Mouse (Mus musculus) megakaryocyte-erythroid progenitor cell, adult 5 weeks (primary cell): Measurements from ENCODE around the gene Ints5. TPM values are rescaled to one million over a fixed set of nuclear protein-coding genes. Genes with fewer than 3 reads are reported as not detected.

Experiments
- polyA plus RNA-seq: library from polyadenylated mRNA; stranded (reverse); fragments of >175 nt; gene quantifications from 2 replicates; pipeline ENCODE4 v1.2.3, GENCODE M21; 2012

The Ints5 gene
- 32.4 and 39.0 TPM in 2 replicates for polyA plus RNA-seq

DNA sequence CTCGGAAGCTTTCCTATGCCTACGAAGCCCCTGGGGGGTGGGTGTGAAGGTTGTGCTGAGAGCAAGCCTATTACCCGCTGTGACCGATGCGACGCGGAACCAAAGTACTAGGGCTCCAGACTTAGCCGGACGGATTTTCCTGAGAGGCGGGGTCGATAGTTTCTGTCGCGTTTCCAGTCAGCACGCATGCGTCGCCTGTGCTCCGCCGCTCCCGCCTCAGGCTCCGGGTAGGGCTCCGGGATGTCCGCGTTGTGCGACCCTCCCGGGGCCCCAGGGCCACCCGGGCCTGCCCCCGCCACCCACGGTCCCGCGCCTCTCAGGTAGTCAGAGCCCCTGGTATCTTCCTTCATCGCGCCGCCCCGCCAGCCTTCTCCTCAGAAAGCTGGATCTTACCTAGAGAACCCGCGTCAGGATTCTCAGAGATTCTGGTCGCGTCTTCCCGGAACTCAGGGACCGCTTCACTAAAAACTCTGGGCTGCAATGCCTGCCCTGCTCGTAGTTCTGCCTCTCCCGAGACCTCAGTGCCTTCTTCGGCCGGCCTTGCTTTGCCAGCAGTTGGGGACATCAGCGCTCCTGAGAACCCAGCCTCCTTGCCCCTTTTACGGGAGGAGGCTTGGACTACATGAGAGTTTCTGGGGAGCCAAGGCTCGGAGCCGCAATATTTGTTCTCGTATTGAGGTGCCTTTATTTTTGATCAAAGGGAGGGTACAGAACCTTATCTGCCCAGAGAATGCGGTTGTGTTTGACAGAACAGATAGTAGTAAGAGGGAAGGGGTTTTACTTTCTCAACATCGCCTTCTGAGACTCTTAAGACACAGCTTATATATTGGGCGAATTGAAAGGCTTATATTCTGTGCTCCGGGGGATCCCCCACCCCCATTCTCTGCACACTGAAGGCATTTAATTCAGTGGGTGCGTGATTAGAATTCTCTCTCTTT is at the start of gene Ints5:
TSS of gene Ints5 (plus strand) at position 177 of the 938 bp plus-strand sequence.

DNA sequence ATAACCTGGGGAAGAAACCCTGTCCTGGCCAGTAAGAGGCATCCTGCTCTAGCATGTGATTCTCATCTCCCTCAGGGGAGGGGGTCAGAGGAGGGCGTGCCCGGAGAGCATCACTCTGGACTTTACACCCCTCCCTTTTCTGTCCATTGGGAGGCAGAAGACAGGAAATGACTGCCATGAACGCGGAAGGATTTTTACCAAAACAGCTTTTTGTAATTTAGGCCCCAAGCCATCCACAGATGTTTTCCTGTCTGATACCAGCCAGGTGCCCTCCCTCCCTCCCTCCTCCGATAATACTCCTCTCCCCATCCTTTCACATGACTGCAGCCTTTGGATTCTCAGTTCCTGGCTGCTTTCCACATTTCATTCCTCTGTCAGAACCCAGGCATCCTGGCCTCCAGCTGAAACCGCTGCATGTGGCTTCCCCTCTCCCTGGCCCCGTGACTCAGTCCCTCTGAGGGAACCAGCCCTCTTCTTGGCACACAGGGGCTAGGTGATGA is 42.4 kb upstream of the Ints5 start, which contains the start of gene Lrrn4cl:
TSS of gene Lrrn4cl (plus strand) at position 367 of the 500 bp plus-strand sequence.

DNA sequence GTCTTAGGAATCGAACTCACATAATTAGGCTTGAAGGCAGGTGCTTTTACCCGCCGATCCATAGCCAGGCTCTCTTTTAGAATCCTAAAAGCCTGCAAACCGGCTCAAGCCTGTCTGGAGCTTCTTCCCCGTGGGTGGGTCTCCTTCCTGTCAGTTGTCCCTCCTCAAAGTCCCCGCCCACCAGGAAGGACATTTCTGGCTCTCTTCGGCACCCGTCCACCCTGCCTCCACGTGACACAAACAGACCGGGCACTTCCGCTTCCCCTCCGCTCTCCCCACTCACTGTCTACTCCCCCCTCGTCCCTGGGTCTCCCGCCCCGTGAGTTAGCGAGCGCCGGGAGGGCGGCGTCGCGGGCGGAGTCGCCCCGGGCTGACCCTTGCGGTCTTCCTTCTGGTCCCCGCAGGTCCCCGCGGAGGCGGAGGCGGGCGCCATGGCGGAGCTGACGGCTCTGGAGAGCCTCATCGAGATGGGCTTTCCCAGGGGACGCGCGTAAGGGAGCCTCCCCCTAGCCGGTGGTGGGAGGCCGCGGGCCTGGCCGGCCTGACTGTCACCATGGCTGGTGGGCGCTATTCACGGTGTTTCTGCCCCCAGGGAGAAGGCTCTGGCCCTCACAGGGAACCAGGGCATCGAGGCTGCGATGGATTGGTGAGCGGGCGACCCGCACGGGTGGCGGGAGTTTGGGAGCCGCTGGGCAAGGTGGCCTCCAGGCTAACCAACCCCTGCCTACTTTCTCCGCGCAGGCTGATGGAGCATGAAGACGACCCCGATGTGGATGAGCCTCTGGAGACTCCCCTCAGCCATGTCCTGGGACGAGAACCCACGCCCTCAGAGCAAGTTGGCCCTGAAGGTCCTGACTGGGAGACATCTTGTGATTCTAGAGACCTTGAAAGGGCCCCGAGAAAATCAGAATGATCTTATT is 21.3 kb upstream of the Ints5 start, which contains the start of gene Ubxn1:
TSS of gene Ubxn1 (plus strand) at position 230 of the 920 bp plus-strand sequence.

DNA sequence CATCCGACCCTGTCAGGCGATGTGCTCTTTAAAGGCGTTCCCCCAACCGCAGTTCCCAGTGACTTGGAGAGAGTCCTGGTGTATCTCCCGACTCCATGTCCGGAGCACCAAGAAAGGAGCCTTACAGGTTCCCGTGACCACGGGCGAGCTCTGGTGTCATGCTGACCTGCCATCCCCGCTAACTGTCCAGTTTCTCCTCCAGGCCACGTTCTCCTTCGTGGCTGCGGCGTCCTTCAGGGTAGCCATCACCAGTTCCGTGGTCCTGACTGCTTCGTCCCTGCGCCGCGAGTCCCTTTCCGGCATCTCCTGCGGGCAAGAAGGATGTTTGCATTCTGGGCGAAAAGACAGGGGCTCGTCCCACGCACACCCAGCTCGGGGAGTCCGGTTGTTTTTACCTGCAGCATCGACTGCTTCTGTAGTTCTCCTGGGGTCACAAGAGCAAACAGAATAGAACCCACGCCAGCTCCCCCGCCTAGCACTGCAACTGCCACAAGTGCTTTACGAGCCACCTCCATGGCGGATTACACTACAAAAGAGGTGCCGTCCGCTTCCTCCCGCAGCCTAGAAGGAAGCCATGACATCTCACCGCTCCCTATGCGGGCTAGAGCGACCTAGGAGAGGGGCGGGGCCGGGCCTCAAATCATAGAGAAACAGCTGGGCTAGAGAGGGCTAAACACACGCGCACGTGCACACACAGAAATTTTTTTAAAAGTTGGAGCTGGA is 12.3 kb upstream of the Ints5 start, which contains the start of gene Uqcc3:
TSS of gene Uqcc3 (minus strand) at position 613 of the 723 bp plus-strand sequence.

DNA sequence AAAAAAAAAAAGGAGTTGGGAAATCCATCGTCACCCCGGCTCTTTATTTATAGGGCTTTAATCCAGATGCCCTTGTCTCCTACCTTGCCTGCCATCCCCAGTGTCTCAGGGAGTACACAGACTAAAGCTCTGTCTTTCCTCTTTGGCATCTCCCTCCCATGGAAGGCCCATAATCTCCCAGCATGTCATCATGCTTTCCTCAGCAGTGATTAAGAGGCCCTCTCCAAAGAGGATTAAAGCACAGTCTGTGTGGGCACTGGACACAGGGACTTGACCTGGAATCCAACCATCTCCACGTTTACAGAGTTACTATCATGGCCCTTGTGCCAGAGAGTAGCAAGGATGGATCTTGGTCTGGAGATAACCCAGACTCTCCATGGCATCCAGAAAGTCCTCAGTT is 9.2 kb upstream of the Ints5 start, which contains the start of the genes Lbhd1 and Gm49403:
TSS of gene Lbhd1 (plus strand) at position 117 of the 400 bp plus-strand sequence.
TSS of gene Gm49403 (plus strand) at position 315 of the 400 bp plus-strand sequence.

DNA sequence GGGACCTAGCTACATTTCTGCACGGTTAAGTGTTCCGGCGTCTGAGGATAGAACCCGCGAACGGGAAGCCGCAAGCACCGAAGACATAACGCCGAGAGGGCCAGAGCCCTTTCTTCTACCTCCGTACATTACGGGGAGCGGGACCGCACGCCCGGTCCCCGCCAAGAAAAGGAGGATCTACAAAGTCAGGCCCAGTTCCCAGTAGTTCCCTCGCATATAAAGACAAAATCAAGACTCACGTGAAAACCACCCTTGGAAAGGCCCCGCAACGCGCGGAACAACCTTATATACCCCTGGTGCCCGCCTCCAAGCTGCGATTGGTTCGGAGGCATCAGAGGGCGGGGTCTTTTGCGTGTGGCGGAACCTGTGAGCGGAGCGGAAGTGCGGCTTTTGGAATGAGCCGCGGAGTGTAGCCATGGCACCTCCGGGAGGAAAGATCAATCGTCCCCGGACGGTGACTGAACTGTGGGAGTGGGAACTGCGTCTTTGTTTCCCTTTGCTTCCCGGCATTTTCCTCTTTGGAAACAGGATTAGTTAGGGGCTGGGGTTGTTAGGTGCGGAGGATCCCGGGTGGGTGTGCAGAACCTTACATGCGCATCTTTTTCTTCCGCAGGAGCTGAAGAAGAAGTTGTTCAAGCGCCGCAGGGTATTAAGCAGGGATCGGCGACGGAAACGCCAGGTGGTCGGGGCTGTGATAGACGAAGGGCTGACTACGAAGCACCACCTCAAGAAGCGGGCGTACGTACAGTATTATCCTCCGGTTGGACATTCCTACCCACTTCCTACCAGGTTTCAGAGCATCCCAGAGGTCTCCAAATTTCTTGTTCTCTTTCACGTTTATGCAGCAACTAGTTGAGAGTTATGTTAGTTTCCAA is 4.1 kb upstream of the Ints5 start, which contains the start of the genes 1810009A15Rik and Gm49416:
TSS of gene 1810009A15Rik (plus strand) at position 343 of the 875 bp plus-strand sequence.
TSS of gene Gm49416 (plus strand) at position 416 of the 875 bp plus-strand sequence.

DNA sequence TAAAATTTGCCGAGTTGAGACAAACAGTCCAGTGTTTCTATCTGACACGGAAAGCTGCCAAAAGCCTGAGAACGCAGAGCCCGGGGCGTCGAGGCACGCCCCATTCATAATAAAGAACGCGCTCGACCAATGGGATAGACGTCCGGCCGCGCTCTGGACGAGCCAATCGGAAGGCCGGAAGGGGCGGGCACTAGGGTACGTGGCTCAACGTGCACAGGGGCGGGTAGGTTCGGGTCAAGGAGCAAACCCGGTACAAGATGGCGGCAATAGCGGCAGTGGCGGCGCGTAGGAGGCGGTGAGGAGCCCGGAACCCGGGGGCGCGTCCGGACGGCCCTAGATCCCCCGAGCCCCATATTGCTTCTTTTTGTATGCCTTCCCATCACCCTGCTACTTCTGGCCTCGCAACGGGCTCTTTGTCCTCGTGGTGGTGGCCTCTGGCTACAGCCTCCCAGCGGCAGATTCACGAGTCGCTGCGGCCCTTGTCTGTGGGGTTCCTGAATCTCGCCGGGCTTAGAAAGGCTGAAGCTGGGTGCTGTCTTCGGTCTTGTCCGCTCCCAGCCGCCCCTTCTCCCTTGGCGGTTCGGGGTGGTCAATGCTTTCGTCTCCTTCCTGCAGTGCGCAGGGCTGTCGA is 5.2 kb downstream of the Ints5 start, which contains the start of gene Ganab:
TSS of gene Ganab (plus strand) at position 207 of the 631 bp plus-strand sequence.

DNA sequence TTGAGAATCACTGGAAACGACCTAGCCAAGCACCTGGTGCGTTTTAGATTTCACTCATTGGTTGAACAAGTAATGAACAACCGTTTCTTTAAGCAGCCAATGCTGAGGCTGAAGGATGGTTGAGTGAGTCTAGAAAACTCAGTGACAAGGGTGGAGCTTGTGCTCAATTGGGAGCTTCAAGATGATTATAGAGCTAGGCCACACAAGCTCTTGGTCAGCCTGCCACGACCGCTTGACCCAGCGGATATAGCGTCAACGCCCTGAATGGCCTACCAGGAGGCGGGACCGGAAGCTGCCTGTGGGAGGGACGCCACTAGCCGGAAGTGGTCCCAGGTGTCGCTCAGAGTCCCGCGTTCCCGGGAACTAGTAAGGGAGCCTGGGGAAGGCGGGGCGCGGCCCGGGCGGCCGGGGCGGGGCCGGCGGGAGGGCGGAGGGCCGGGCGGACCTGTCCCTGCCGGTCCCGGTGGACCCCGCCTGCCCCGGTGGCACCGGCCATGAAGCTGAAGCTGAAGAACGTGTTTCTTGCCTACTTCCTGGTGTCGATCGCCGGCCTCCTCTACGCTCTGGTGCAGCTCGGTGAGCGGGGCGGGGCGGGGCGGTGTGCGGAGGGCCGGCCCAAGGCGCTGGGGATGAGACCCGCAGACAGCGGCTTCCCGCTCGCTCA is 27.4 kb downstream of the Ints5 start, which contains the start of gene B3gat3:
TSS of gene B3gat3 (plus strand) at position 302 of the 664 bp plus-strand sequence.

DNA sequence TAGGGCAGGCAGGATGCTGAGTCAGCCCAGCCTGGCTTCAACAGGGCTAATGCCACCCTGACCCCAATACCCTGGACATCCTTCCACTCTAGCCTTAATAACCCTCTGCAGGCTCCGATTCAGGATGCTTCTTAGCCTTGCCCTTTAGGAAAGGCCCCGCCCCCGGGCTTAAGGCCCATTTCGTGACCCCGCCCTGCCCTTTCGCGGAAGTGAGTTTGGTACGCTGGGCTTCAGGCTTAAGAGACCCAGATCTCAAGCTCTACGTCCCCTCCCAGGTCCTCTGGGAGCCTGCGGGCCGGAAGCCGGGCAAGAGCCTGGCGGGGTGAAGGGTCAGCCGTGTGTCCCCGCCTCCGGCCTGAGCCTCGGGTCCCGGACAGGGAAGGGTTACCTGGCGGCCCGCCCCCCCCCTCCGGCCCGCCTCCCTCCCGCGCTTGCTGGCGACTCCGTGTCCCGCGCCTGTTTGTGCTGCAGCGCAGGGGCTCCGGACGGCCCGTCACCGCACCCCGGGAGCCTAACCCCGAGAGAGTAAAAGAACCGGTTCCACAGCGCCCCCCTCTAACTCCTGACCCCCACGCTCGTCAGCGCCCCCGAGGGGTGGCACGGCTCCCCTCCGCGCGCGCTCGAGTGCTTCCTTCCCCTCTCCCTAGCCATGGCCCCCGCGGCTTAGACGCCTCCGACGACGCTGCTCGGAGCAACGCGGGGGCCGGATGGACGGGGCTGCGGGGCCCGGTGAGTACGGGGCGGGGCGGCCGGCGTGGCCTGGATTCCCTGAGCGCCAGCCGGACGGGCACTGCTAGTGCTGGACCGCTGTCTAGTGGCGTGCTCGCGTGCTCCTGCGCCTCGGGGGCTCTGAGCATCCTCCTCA is 36.7 kb downstream of the Ints5 start, which contains the start of the genes Rom1 and Eml3:
TSS of gene Rom1 (minus strand) at position 133 of the 865 bp plus-strand sequence.
TSS of gene Eml3 (plus strand) at position 329 of the 865 bp plus-strand sequence.

DNA sequence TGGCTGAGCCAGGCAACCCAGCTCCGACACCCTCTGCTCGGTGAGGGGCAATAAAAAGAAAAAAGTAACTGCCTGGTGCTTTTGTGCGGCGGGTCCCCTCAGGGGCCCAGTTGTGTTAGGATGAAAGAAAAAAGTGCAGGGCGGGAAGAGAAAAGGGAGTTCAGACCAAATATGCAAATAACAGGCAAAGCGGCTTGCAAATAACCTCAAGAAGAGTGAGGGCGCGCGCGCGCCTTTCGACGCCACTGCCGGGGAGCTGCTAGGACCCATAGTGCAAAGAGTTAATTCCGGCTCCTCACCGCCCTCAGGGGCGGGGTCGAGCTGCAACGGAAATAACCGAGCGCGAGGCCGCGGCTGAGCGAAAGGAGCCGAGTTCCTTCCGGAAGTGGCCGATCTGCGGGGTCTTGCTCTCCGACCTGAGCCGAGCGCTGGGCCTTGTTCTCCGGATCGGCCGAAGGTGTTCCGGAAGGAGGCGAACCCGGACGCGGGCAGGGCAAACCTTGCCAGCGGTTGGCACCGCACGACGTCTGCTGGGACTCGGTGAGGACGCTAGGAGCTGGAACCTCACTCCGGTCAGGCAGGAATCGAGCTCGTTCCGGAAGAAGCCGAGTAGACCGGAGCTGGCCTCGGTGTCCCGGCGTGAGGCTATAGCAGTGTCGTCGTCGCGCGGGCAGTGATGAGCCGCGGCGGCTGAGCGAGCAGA is 48.9 kb downstream of the Ints5 start, which contains the start of gene Mta2:
TSS of gene Mta2 (plus strand) at position 361 of the 703 bp plus-strand sequence.

Other genes with a start within 250 kb of the Ints5 start
- gene Chrm1, start 229.2 kb upstream of the Ints5 start, polyA plus RNA-seq, result 0.06 and 0.22 TPM in 2 replicates
- 116 and 163 TPM in 2 replicates for gene Slc3a2, start 169.6 kb upstream of the Ints5 start, polyA plus RNA-seq
- 37.5 and 45.6 TPM in 2 replicates for gene Wdr74, start 157.2 kb upstream of the Ints5 start, polyA plus RNA-seq
- gene 1700092M07Rik, start 152.3 kb upstream of the Ints5 start, polyA plus RNA-seq, result 1.1 and 2.8 TPM in 2 replicates
- 24.2 and 27.7 TPM in 2 replicates for gene Stx5a, start 151.6 kb upstream of the Ints5 start, polyA plus RNA-seq
- gene Nxf1, start 135.9 kb upstream of the Ints5 start, polyA plus RNA-seq, result 37.5 and 54.2 TPM in 2 replicates
- gene Tmem223, start 122.0 kb upstream of the Ints5 start, polyA plus RNA-seq, result 51.0 and 63.4 TPM in 2 replicates
- gene Tmem179b, start 118.5 kb upstream of the Ints5 start, polyA plus RNA-seq, result 61.1 and 78.1 TPM in 2 replicates
- 35.3 and 40.4 TPM in 2 replicates for gene Taf6l, start 106.6 kb upstream of the Ints5 start, polyA plus RNA-seq
- gene Polr2g, start 94.4 kb upstream of the Ints5 start, polyA plus RNA-seq, result 5.0 and 6.5 TPM in 2 replicates
- gene Zbtb3, start 90.5 kb upstream of the Ints5 start, polyA plus RNA-seq, result 0.30 and 0.85 TPM in 2 replicates
- gene Ttc9c, start 73.7 kb upstream of the Ints5 start, polyA plus RNA-seq, result 2.8 and 3.5 TPM in 2 replicates
- 136 and 204 TPM in 2 replicates for gene Hnrnpul2, start 73.0 kb upstream of the Ints5 start, polyA plus RNA-seq
- gene AC129217.1, start 63.2 kb upstream of the Ints5 start, polyA plus RNA-seq, result 141 and 155 TPM in 2 replicates
- 91.7 and 97.7 TPM in 2 replicates for gene Bscl2, start 55.5 kb upstream of the Ints5 start, polyA plus RNA-seq
- gene Gng3, start 53.8 kb upstream of the Ints5 start, polyA plus RNA-seq, result not detected in 2 replicates
- 0.07 and 0.34 TPM in 2 replicates for gene Lrrn4cl, start 42.2 kb upstream of the Ints5 start, polyA plus RNA-seq
- gene Ubxn1, start 21.5 kb upstream of the Ints5 start, polyA plus RNA-seq, result 176 and 267 TPM in 2 replicates
- gene Uqcc3, start 12.1 kb upstream of the Ints5 start, polyA plus RNA-seq, result 60.4 and 63.7 TPM in 2 replicates
- 0.47 and 0.98 TPM in 2 replicates for gene Lbhd1, start 9.3 kb upstream of the Ints5 start, polyA plus RNA-seq
- gene Gm49403, start 9.1 kb upstream of the Ints5 start, polyA plus RNA-seq, result not detected in 2 replicates
- 68.5 and 78.3 TPM in 2 replicates for gene 1810009A15Rik, start 4.2 kb upstream of the Ints5 start, polyA plus RNA-seq
- gene Gm49416, start 4.1 kb upstream of the Ints5 start, polyA plus RNA-seq, result 10.1 and 13.2 TPM in 2 replicates
- gene Ganab, start 5.1 kb downstream of the Ints5 start, polyA plus RNA-seq, result 52.6 and 60.1 TPM in 2 replicates
- gene B3gat3, start 27.4 kb downstream of the Ints5 start, polyA plus RNA-seq, result 129 and 153 TPM in 2 replicates
- 8.8 and 9.0 TPM in 2 replicates for gene Rom1, start 36.4 kb downstream of the Ints5 start, polyA plus RNA-seq
- 76.3 and 82.6 TPM in 2 replicates for gene Eml3, start 36.5 kb downstream of the Ints5 start, polyA plus RNA-seq
- 58.4 and 74.1 TPM in 2 replicates for gene Mta2, start 48.9 kb downstream of the Ints5 start, polyA plus RNA-seq
- gene Tut1, start 60.8 kb downstream of the Ints5 start, polyA plus RNA-seq, result 28.2 and 29.0 TPM in 2 replicates
- gene Eef1g, start 74.0 kb downstream of the Ints5 start, polyA plus RNA-seq, result 124 and 163 TPM in 2 replicates
- 19.1 and 29.1 TPM in 2 replicates for gene Ahnak, start 96.3 kb downstream of the Ints5 start, polyA plus RNA-seq
- gene Scgb1a1, start 195.0 kb downstream of the Ints5 start, polyA plus RNA-seq, result not detected in 2 replicates
- 84.3 and 107 TPM in 2 replicates for gene Asrgl1, start 242.6 kb downstream of the Ints5 start, polyA plus RNA-seq